Mouse (Mus musculus) 3T3-L1 (cell line): Measurements from ENCODE around the gene Rbm43.
A peak's percentile ranks its signal among the peaks of the same experiment; 100 is the strongest.
"Not testable (repeated sequence)": the region's sequence is repeated elsewhere in the genome, so short reads cannot be mapped to it uniquely, and the experiment has no call there.

Source experiments
- DNase-seq: peaks from one replicate; pipeline ENCODE4 v3.0.0-alpha.2; 2015; ENCODE audit warnings: low read depth, low spot score

Gene Rbm43

DNA sequence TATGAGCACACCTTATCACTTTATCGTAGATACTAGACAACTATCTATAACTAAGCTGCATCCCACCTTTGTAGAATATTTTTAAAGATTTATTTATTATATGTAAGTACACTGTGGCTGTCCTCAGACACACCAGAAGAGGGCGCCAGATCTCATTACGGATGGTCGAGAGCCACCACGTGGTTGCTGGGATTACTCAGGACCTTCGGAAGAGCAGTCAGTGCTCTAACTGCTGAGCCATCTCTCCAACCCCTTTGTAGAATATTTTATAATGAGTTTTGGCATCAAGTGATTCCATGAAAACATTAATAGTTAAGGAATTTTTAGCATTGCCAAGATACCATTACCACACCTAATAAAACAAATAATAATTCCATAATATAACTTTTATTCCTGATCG lies 20.4 kb downstream of the Rbm43 start:
- no peak for DNase-seq

DNA sequence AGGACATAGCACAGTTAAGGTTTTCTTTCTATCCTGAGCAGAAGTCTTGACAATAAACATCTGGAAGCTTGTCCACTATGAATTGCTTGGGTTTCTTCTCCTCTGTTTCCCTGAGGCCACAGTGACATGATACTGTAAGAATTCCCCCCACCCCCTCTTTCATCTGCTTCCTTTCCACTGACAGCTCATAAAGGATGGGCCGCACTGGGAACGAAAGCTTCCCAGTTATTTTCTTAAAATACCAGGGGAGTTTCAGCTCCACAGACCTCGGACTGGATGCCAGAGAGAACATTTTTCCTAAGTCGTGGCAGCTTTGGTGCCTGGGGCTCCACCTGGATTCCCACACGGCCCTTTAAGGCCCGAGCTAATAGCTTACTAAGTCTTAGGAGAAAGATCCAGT lies 22.2 kb downstream of the Rbm43 start:
- peak; percentile 90 for DNase-seq

DNA sequence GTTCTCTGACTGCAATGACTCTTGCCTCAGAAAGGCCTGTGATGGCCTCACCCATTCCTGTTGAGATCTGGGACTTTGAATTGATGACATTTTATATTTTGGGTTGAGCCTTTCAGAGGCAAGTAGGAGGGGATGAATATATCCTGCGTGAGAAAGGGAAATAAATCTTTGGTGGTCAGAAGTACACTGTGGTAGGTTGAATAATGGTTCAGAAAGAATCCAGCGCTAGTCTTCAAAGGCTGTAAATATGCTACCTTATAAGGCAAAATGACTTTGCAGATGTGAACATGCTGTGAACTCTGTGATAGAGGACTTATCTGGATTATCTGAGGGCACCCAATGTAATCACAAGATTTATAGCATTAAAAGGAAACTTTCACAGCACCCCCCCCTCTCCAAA lies 23.1 kb downstream of the Rbm43 start:
- DNase-seq, result peak; percentile 15

GRCm38 (mm10) chr2:51907538-51908110 lies 27.3 kb downstream of the Rbm43 start:
- no peak for DNase-seq

DNA sequence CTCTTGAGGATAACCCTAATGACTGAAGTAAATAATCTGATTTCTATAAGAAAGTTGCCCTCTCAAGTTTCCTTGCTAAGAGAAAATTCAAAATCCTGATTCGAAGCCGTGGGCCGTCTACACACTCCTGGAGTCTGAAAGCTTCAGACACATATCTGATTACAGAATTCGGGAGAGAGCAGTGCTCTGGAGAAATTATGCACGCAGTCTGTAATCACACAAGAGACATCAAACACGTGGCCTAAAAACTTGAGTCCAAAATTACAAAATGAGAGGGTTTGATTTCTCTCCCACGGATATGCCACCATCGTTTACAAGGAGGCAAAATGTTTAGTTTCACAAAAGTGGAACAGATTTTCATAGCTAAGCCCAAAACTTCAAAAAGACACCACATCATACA lies 29.3 kb downstream of the Rbm43 start:
- DNase-seq, result no peak

DNA sequence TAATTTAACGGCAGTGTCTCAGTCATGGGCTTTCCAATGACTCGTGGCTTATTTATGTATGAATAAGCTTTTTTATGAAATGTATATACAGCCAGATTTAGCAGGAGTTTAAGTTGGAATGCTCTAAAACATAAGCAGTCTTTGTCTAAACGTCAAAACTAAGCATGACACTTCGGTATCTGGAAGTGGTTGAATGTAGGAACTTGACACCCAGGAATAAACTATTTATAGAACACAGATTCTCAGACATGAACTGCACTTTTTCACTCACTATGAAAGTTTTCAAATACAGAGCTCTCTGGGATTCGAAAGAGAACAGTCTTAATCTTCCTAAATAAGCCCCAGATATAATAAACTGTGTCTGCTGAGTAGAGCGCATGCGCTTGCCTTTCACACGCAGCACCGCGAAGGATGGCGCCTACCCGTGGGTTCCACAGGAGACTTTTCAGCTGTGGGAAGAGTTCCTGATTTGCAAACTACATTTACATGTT lies 42.5 kb downstream of the Rbm43 start:
- DNase-seq, result peak; percentile 23

DNA sequence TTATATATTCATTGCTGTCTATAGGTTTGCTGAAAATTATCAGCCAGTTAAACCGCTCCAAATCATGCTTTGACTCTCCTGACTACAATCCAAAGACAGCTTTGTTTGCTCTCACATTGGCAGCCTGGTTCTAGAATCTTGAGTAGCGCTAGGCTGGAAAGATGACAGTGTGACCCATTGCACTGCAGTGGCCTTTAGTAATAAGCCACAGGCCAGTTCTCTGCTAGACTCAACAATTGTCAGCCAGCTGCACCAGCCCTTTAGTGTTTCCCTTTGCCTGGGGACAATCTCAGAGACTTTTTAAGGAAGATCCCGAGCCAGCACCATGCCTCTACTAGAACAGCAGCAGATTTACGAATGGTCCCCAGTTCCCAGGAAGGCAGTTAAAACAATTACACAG lies 44.0 kb downstream of the Rbm43 start:
- DNase-seq, result no peak

- DNase-seq, result not testable (repeated sequence)
Measured at GRCm38 (mm10) chr2:51890139-51890538, 44.8 kb downstream of the Rbm43 start.

DNA sequence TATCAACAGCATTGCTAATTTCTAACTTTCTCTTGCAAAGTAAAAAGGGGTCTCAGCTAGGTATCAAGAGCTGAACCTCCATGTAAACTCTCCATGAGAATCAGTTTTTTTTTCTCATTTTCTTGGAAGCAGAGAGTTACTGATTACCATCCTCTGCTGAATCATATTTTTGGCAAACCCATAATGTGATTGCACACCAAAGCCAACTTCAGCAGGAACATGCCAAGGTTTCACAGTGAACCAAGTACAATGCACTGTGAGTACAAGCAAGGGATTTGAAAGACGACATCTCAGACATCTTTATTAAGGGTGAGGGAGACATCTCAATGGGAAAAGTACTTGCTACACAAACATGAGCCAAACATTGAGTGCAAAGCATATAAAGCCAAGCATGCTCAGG lies 54.8 kb downstream of the Rbm43 start:
- no peak for DNase-seq
